Mouse (Mus musculus): Measurements from ENCODE around the gene Maneal.

The Maneal gene

DNA sequence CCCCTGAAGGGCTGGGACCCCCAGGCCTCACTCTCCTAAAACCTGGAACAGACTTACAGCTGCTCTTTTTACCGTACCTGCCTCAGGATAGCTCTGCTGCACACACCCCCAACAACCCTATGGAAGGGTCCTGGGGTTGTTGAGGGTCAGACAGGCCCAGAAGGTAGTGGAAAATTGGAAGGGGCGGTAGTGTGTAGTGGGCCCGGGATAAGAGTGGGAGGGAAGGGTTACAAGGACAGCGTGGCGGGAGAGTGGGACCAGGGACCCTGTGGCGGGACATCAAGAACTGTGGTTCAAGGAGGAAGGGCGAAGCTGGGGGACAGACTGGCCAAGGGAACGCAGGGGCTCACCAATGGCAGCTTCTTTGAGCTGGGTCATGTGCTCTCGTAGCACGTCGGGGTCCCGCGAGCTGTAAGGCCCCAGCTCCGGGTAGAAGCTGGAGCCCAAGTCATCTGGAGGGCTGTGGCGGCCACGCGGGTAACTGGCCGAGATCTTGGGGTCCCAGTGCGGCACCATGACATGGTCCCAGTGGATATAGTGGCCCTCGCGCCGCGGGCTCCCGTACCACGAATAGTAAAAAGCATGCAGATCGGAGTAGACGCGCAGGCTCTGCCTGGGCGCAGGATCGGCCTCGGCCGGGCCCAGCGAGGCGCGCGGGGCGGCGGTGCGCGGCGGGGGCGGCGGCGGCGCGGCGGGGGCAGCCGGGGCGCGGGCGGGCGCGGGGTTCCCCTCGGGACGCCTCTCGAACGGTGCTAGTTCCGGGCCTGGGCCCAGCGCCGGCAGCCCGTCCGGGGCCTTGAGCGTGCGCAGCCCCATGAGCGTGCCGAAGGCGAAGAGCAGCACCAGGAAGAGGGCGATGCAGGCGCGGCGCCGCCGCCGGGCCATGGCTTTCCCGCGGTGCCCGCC, at the start of gene Maneal:
Gene Maneal, minus strand, starts transcription at position 889 of the 906 bp plus-strand sequence.
- no peak for DNase-seq

DNA sequence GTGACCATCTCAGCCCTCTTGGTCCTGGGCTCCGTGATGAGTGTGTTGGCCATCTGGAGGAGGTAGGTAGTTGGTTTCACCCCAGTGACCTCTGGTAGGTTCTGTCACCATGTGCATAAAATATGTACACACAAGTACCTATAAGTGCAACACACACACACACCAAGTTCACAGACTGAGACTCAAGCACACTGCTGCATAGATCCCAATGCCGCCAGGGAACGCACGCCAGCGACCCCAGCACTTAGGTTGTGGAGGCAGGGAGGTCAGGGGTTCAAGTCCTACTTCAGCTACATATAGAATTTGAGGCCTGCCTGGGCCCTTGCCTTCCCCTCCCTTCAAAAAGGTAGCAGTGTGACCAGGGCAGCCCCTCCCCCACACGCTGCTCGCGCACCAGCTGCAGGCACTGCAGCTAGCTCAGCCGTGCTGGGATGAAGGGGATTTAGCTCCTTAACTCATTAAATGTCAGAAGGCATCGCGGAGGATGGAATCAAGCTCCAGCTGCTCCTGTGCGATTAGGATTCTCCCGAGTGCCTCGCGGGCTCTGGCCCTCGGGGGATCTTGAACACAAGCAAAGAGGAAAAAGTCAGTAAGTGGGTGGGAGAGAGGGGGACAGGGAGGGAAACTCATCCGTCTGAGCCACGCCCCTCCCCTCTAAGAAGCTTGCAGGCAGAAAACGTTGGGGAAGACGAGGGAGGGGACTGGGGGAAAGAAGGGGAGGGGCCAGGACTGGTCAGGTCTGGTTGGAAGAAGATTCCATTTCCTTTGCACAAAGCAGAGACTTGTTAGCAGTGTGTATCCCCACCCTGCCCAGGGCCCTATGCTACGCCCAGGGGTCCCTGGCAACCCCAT, 44.2 kb upstream of the Maneal start:
- DNase-seq = peak; percentile 27

DNA sequence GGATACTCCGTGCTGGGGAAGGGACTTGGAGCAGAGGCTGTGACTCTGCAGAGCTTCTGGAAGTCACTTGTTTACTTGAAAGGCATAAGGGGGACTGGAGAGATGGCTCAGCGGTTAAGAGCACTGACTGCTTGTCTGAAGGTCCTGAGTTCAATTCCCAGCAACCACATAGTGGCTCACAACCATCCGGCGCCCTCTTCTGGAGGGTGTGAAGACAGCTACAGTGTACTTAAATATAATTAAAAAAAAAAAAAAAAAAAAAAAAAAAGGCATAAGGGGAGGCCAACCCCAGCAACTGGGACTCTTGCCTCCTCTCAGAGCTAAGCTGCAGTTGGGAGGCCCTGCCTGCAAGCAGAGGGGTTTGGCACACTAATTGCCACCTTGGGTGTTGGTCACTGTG, 43.4 kb upstream of the Maneal start:
- no peak for DNase-seq

DNA sequence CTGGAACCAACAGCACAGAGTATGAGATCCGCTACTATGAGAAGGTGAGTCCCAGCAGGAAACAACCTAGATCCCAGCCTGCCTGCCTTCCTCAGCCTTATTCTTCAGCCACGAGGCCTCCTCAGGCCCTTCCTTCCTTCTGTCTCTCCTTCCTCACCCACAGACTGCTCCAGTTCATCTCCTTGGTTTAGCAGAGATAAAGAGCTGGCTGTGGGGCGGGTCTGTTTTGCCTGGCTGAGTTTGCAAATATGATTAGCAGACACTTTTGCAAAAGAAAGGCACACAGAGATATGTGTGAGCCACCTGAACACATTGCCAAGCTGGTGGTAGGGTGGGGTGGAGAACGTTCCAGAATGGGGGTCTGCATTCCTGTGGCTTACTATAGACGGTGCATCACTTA, 37.9 kb upstream of the Maneal start:
- no peak for DNase-seq

GRCm38 (mm10) chr4:124898428-124898827, 36.5 kb upstream of the Maneal start:
- DNase-seq = no peak

DNA sequence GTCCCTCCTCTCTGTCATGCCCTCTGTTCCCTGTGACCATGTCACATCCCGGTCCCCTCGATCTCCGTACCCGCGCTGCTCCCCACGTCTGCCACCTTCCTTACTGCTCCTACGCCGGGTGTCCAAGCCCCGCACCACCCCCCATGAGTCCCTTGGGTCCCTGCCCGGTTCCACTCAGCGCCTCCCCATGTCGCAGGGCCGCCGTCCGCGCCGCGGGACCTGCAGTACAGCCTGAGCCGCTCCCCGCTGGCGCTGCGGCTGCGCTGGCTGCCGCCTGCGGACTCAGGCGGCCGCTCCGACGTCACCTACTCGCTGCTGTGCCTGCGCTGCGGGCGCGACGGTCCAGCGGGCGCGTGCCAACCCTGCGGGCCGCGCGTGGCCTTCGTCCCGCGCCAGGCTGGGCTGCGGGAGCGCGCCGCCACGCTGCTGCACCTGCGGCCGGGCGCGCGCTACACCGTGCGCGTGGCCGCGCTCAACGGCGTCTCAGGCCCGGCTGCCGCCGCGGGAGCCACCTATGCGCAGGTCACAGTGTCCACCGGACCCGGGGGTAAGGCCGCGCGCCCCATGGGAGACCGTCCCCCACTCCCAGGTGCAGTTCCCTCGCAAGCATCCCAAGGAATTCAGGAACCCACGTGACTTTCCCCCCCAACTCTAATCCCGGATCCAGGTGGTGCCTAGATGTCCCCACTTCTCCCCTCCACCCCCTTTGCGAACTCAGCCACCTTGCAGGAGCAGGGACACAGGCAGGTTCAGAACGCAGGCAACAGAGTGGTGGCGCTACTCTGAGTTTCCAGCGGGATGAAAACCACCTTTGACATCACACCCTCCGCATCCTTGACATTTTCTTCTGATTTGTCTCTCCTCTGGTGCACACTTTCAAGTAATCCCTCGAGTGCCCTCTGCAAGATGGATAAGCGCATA, 32.8 kb upstream of the Maneal start:
- DNase-seq = no peak

GRCm38 (mm10) chr4:124893769-124894168, 31.8 kb upstream of the Maneal start:
- no peak for DNase-seq

GRCm38 (mm10) chr4:124890831-124891230, 28.9 kb upstream of the Maneal start:
- DNase-seq = no peak

DNA sequence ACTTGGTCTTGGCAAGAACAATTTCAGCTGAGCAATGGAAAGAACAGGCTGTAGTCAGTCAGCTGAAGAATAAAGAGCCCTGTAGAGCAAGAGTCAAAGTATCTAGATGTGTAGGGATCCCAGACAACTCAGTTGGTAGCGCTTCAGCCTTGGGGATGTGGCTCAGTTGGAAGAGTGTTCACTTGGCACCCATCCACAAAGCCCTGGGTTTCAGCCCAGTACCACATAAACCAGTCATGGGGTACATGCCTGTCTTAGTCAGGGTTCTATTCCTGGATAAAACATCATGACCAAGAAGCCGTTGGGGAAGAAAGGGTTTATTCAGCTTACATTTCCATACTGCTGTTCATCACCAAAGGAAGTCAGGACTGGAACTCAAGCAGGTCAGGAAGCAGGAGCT, 28.0 kb upstream of the Maneal start:
- no peak for DNase-seq

DNA sequence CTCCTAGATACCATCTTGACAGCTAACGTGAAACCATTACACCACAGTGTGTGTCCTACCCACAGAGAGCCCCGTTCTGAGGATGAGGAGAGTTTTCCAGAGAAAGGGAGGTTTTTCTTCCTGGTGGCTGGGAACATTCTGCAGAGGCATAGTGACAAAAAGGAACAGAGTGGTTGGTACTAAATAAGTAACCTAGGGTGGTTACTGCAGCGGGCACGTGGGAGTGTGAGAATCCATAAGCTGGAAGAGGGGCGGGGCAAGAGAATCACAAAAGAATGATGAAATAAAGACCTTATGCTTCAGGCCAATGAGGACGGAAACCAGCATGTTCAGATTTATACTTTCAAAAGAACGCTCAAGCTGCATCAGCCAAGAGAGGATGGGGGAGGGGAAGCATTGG, 26.7 kb upstream of the Maneal start:
- no peak for DNase-seq

DNA sequence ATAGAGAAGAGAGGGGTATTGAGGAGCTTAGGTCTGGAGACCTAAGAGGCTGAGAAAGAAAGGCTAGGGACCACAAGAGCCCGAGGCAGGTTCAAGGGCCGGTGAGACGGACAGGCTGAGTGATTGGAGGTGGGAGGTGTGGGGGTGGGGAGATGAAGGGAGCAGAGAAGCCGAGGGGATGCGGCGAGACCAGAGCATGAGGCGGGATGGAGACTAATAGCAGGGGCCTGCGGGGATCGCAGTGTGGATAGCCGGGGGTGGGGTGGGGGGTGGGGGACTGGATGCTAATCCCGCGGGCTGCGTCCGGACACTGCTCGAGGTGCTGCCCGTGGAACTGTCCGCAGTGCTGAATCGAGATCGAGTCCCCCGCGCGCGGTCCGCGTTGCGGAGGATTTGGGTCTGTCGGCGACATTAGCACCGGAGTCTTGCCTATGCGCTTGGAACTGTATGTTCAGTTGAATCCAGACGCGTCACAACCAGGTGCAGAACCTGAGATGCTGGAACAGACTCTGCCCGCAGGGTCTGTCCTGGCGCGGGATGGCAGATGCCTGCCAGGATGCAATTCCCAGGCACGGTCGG, 20.3 kb upstream of the Maneal start:
- DNase-seq = peak; percentile 80

DNA sequence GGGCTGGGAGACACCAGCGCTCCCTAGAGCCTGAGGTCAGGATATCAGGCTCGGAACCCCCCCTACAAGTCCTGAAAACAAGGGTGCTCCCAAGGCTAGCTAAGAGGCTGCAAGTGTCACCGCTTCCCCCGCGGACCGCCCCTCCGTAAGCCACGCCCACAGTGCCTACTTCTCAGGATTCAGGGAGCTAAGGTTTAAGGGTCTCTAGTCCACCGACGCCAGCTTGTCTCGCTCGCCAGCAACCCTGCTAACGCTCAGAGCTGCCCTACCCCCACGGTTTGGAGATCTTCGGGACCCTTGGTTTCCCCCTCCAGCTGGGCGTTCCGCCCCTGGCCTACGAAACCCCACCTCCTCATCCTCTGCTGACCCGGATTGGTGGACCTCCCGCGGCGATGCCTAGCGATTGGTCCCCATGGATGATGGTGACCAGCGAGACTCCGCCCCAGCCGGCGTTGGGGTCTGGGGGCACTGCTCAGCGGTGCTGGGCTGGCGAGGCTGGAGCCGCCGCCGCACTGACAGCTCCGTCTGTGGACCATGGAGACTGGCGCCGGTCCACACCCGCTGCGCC, 19.5 kb upstream of the Maneal start:
- no peak for DNase-seq

GRCm38 (mm10) chr4:124880599-124880998, 18.6 kb upstream of the Maneal start, which contains the start of gene Epha10:
Epha10 (plus strand) TSS chr4:124880899.
- DNase-seq = no peak

GRCm38 (mm10) chr4:124872719-124873118, 10.7 kb upstream of the Maneal start:
- no peak for DNase-seq

- DNase-seq = peak; percentile 92
These were observed 1.5 kb downstream of the Maneal start for GRCm38 (mm10) chr4:124860446-124860845.

- peak; percentile 52 for DNase-seq
These were observed 3.6 kb downstream of the Maneal start for GRCm38 (mm10) chr4:124858370-124858769.

DNA sequence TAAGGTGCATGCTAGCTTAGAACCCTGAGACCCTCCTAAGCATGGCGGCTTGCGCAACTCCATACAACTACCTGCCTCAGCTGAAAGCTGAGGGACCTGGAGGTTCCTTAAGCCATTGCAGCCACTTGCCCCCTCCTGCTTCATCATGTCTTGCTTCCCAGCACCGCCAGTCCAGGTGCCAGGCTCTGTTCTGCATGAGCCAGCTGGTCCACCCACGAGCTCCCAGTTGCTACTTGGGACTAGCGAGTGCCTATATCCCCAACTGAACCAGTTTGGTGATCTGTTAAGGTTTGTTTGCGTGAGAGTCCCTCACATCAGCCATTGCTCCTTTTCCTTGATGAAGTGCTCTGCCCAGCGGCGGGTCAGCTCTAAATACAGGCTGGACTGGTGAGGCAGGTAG, 5.7 kb downstream of the Maneal start:
- no peak for DNase-seq

- DNase-seq = peak; percentile 89
These were observed 10.9 kb downstream of the Maneal start, which contains the start of gene 1110065P20Rik for GRCm38 (mm10) chr4:124850933-124851658. 1110065P20Rik (minus strand) TSS chr4:124851196.

DNA sequence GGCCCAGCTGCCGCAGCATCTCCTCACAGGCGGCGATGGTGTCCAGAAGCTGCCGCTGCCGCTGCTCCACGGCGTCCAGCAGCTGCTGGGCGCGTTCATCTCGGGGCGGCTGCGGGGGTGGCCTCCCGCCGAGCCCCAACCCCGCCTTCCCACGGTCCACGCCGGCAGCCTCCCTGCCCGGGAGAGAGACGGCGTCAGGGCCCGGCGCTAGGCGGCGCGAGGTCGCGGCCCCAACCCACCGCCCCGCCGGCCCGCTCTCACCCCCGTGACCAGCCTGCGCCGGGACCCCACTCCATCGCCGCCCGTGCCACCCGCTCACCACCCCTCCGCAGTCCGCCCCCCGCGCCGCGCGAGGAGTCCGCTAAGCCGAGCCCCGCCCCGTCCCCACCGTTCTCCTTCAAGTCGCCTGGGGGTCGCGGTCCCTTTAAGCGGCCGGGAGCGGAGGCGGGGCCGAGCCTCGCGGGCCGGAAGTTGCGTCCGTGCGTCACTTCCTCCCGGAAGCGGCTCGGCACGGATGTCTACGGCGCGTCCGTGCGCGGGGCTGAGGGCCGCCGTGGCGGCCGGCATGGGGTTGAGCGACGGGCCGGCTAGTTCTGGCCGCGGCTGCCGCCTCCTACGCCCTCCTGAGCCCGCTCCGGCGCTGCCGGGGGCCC, 11.6 kb downstream of the Maneal start, which contains the start of gene Yrdc:
Gene Yrdc, plus strand, starts transcription at position 419 of the 653 bp plus-strand sequence.
- DNase-seq = peak; percentile 97

DNA sequence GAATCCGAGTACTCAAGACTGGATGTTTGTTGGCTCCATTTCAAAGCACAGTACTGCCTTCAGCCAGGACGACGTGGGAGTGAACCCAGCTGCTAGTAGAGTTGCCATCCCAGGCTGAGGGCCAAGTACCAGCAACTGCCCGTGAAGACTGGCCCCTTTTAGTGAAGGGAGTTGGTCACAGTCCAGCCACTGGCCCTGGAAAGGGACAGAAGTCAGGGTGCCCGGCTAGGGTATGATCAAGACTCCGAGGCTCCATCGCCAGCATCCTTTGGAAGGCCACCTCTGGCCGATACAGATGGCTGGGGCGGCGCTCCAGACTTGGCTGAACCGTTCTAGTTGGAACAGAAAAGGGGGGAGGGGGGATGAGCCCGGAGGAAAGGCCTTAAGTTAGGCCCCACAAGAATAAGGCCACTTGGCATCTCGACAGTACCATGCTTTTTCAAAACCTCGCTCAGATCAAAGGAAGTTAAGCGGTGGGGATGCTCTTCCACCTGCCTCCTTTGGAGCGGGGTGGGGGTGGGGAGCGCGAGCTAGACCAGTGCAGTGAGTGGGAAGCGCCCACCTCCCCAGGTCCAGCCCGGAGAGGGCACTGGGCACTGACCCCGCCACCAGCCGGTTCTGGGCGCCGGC, 12.2 kb downstream of the Maneal start:
- DNase-seq = peak; percentile 69
